Mouse (Mus musculus): Measurements from ENCODE around the gene Fndc3b.

- TF ChIP-seq GATA1 (IDR thresholded peaks at IDR 0.05; ENCODE audit: borderline replicate concordance, low read length): no peak
- no peak for TF ChIP-seq FLI1 (IDR thresholded peaks at IDR 0.05; ENCODE audit: low read length)
Measured at GRCm38 (mm10) chr3:27518935-27519334, 192.2 kb downstream of the Fndc3b start.
